Mouse (Mus musculus): ENCODE results near the gene Skint5. TPM values are rescaled to one million over a fixed set of nuclear protein-coding genes. Genes with fewer than 3 reads are reported as not detected.
"Not testable (repeated sequence)": the region's sequence is repeated elsewhere in the genome, so short reads cannot be mapped to it uniquely, and the experiment has no call there.

The Skint5 gene
- polyA plus RNA-seq (2015; fragmentation: Nextera tagmentation; extraction: Ambion mirVana): not detected in 2 replicates

GRCm38 (mm10) chr4:113999403-113999802 lies at the start of gene Skint5:
Skint5 (minus strand) TSS chr4:113999503.
- Histone ChIP-seq H3K9me3 (ENCODE audit: control insufficient read depth, low read length) (0 out of 2 replicates have a peak, but pooled peaks cover 2% of the 10 kb centered on the region), H3K27ac (ENCODE audit: low read length) (no peak within 1 kb of the TSS), H3K27me3 (ENCODE audit: control insufficient read depth, insufficient read depth, low read depth, low read length) (no peaks in the 10 kb centered on the region), H3K9ac (ENCODE audit: low read length) (no peak within 1 kb of the TSS), H3K4me3 (ENCODE audit: low read length) (no peak within 1 kb of the TSS), H3K4me2 (ENCODE audit: low read depth, low read length) (no peak within 1 kb of the TSS), H3K36me3 (ENCODE audit: control insufficient read depth, insufficient read depth, low read length) (no peaks in the 10 kb centered on the region), H3K4me1 (replicated peaks; ENCODE audit: control insufficient read depth, insufficient read depth, low read length) (no peaks in the 10 kb centered on the region)
- no peak for ATAC-seq (ENCODE audit: low read depth)
- WGBS: 87% methylated on average over 3 of the region's 3 CpGs

DNA sequence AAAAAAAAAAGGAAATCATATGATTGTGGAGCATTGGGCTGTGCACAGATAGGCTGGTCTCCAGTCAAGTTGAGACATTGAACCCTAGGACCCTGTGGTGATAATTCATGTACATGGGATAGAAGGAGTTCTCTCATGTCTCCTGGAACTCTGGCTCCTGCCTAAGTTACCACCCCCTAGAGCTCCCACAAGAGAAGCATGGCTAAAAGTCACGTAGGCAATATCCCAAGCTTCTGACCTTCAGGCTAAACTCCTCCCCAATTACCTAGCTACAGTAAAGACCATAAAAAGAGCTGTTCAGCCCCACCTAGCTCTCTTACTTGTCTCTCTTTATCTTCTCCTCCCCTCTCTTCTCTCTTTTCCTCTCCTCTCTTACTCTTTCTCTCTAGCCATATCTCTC lies 42.0 kb downstream of the Skint5 start:
- WGBS: 38% methylated on average over 1 of the region's 1 CpGs
- ATAC-seq (ENCODE audit: low read depth): no peak
- H3K4me2 ChIP-seq (ENCODE audit: low read depth, low read length): no peak overlapping the region
- no peaks in the 10 kb centered on the region for H3K4me1 ChIP-seq (replicated peaks; ENCODE audit: control insufficient read depth, insufficient read depth, low read length)
- no peak overlapping the region for H3K4me3 ChIP-seq (ENCODE audit: low read length)
- no peaks in the 10 kb centered on the region for H3K9me3 ChIP-seq (ENCODE audit: control insufficient read depth, low read length)
- no peak overlapping the region for H3K9ac ChIP-seq (ENCODE audit: low read length)
- no peak overlapping the region for H3K27ac ChIP-seq (ENCODE audit: low read length)
- no peaks in the 10 kb centered on the region for H3K27me3 ChIP-seq (ENCODE audit: control insufficient read depth, insufficient read depth, low read depth, low read length)
- H3K36me3 ChIP-seq (ENCODE audit: control insufficient read depth, insufficient read depth, low read length): no peaks in the 10 kb centered on the region

DNA sequence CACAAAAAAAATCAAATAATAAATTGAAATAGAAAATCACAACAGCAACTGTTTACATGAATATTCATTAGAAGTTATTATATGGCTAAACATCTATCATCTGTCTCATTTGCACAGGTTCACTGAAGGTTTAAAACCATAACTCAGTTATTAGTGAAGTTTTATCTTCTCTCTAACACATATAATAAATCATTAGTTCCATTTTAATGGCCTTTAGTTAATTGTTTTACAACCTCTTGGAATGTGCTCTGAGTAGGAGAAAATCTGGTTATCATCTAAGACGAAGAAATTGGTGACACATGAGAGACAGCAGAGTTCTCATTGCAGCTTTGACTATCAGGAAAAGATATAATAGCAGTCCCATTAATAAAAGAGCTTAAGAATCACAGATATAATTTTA lies 235.1 kb downstream of the Skint5 start:
- H3K27ac ChIP-seq (ENCODE audit: low read length): no peak overlapping the region
- H3K27me3 ChIP-seq (ENCODE audit: control insufficient read depth, insufficient read depth, low read depth, low read length): no peaks in the 10 kb centered on the region
- H3K4me2 ChIP-seq (ENCODE audit: low read depth, low read length): no peak overlapping the region
- no peak overlapping the region for H3K4me3 ChIP-seq (ENCODE audit: low read length)
- 38% methylated on average over 1 of the region's 1 CpGs for WGBS
- no peaks in the 10 kb centered on the region for H3K36me3 ChIP-seq (ENCODE audit: control insufficient read depth, insufficient read depth, low read length)
- H3K9ac ChIP-seq (ENCODE audit: low read length): no peak overlapping the region
- no peak for ATAC-seq (ENCODE audit: low read depth)
- H3K9me3 ChIP-seq (ENCODE audit: control insufficient read depth, low read length): no peaks in the 10 kb centered on the region
- H3K4me1 ChIP-seq (replicated peaks; ENCODE audit: control insufficient read depth, insufficient read depth, low read length): no peaks in the 10 kb centered on the region

- no peak for ATAC-seq (ENCODE audit: low read depth)
- WGBS: 64% methylated on average over 1 of the region's 1 CpGs
- H3K9ac ChIP-seq (ENCODE audit: low read length): no peak overlapping the region
- H3K27me3 ChIP-seq (ENCODE audit: control insufficient read depth, insufficient read depth, low read depth, low read length): no peaks in the 10 kb centered on the region
- no peaks in the 10 kb centered on the region for H3K36me3 ChIP-seq (ENCODE audit: control insufficient read depth, insufficient read depth, low read length)
- H3K4me1 ChIP-seq (replicated peaks; ENCODE audit: control insufficient read depth, insufficient read depth, low read length): no peaks in the 10 kb centered on the region
- H3K4me3 ChIP-seq (ENCODE audit: low read length): no peak overlapping the region
- H3K4me2 ChIP-seq (ENCODE audit: low read depth, low read length): no peak overlapping the region
- no peak overlapping the region for H3K27ac ChIP-seq (ENCODE audit: low read length)
- no peaks in the 10 kb centered on the region for H3K9me3 ChIP-seq (ENCODE audit: control insufficient read depth, low read length)
Observed at GRCm38 (mm10) chr4:113763684-113764083, 235.6 kb downstream of the Skint5 start.

GRCm38 (mm10) chr4:113448230-113448629 lies 551.1 kb downstream of the Skint5 start:
- H3K4me2 ChIP-seq (ENCODE audit: low read depth, low read length); H3K9ac ChIP-seq (ENCODE audit: low read length); H3K27me3 ChIP-seq (ENCODE audit: control insufficient read depth, insufficient read depth, low read depth, low read length); H3K27ac ChIP-seq (ENCODE audit: low read length); H3K4me1 ChIP-seq (replicated peaks; ENCODE audit: control insufficient read depth, insufficient read depth, low read length); H3K9me3 ChIP-seq (ENCODE audit: control insufficient read depth, low read length); ATAC-seq (ENCODE audit: low read depth); H3K4me3 ChIP-seq (ENCODE audit: low read length); H3K36me3 ChIP-seq (ENCODE audit: control insufficient read depth, insufficient read depth, low read length): not testable (repeated sequence)
- WGBS: 69% methylated on average over 2 of the region's 2 CpGs

Other genes starting within 250 kb of the Skint5 start
- not detected in 2 replicates for gene Skint11, start 163.9 kb upstream of the Skint5 start, polyA plus RNA-seq (2015; fragmentation: Nextera tagmentation; extraction: Ambion mirVana)